Mouse (Mus musculus): Measurements from ENCODE around the gene Faap100. TPM values are rescaled to one million over a fixed set of nuclear protein-coding genes. Genes with fewer than 3 reads are reported as not detected.
A peak's percentile ranks its signal among the peaks of the same experiment; 100 is the strongest.

Faap100 gene
- total RNA-seq, 1 experiment: 27.2 TPM

GRCm38 (mm10) chr11:120380271-120380670 is 1.7 kb upstream of the Faap100 start:
- no peak overlapping the region for H3K4me3 ChIP-seq (ENCODE audit: insufficient read depth in 1 of 2, low read depth in 1 of 2, low read length in 2 of 2, poor library complexity in 1 of 2, severe bottlenecking in 1 of 2)
- H3K36me3 ChIP-seq (ENCODE audit: control insufficient read depth, insufficient read depth, low read length, poor library complexity, severe bottlenecking): peaks cover 44% of the 10 kb centered on the region
- H3K4me1 ChIP-seq (ENCODE audit: control insufficient read depth in 2 of 2, insufficient read depth in 2 of 2, low read length in 2 of 2, poor library complexity in 1 of 2): peaks cover 0 to 6% of the 10 kb centered on the region in 2 experiments; a peak in 1 of 4 replicates
- in situ Hi-C loops (cut with MboI; ENCODE audit: low sequenced_read_pairs in 2 of 2, unreplicated experiment in 2 of 2): no loop called here
- DNase-seq (ENCODE audit: low read depth, low spot score): no peak
- H3K9ac ChIP-seq (ENCODE audit: insufficient read depth, low read depth, low read length, poor library complexity, severe bottlenecking): no peak overlapping the region
- TF ChIP-seq ZC3H11A (IDR thresholded peaks at IDR 0.05; ENCODE audit: borderline replicate concordance, low read depth, low read length) (no peak), HCFC1 (IDR thresholded peaks at IDR 0.05; ENCODE audit: borderline replicate concordance, insufficient read depth, low read length) (no peak), MAFK (IDR thresholded peaks at IDR 0.05; ENCODE audit: insufficient read depth, low read depth, low read length) (no peak), ZNF384 (IDR thresholded peaks at IDR 0.05; ENCODE audit: low read depth, low read length) (no peak), CHD2 (IDR thresholded peaks at IDR 0.05; ENCODE audit: low read depth, low read length) (no peak)
- no peaks in the 10 kb centered on the region for H3K9me3 ChIP-seq (ENCODE audit: control insufficient read depth, insufficient read depth, low read depth, low read length)
- no peak overlapping the region for H3K27ac ChIP-seq (ENCODE audit: insufficient read depth, low read depth, low read length, poor library complexity, severe bottlenecking)

GRCm38 (mm10) chr11:120378031-120378610 is 443 bp downstream of the Faap100 start:
- H3K27ac ChIP-seq (ENCODE audit: insufficient read depth, low read depth, low read length, poor library complexity, severe bottlenecking): no peak overlapping the region

GRCm38 (mm10) chr11:120377337-120377736 is 1.2 kb downstream of the Faap100 start:
- in situ Hi-C loops (cut with MboI; ENCODE audit: low sequenced_read_pairs in 2 of 2, unreplicated experiment in 2 of 2): no loop called here
- Histone ChIP-seq H3K9me3 (ENCODE audit: control insufficient read depth, insufficient read depth, low read depth, low read length) (no peaks in the 10 kb centered on the region), H3K27ac (ENCODE audit: insufficient read depth, low read depth, low read length, poor library complexity, severe bottlenecking) (no peak overlapping the region), H3K36me3 (ENCODE audit: control insufficient read depth, insufficient read depth, low read length, poor library complexity, severe bottlenecking) (peaks cover 35% of the 10 kb centered on the region), H3K9ac (ENCODE audit: insufficient read depth, low read depth, low read length, poor library complexity, severe bottlenecking) (no peak overlapping the region), H3K4me3 (ENCODE audit: insufficient read depth in 1 of 2, low read depth in 1 of 2, low read length in 2 of 2, poor library complexity in 1 of 2, severe bottlenecking in 1 of 2) (peak overlapping the region in 1 of 2 experiments; percentile 94; a peak in 1 of 4 replicates), H3K4me1 (ENCODE audit: control insufficient read depth in 2 of 2, insufficient read depth in 2 of 2, low read length in 2 of 2, poor library complexity in 1 of 2) (peaks cover 0 to 8% of the 10 kb centered on the region in 2 experiments; a peak in 1 of 4 replicates)
- DNase-seq (ENCODE audit: low read depth, low spot score): no peak
- TF ChIP-seq MAFK (IDR thresholded peaks at IDR 0.05; ENCODE audit: insufficient read depth, low read depth, low read length) (no peak), ZC3H11A (IDR thresholded peaks at IDR 0.05; ENCODE audit: borderline replicate concordance, low read depth, low read length) (no peak), ZNF384 (IDR thresholded peaks at IDR 0.05; ENCODE audit: low read depth, low read length) (no peak), HCFC1 (IDR thresholded peaks at IDR 0.05; ENCODE audit: borderline replicate concordance, insufficient read depth, low read length) (no peak), CHD2 (IDR thresholded peaks at IDR 0.05; ENCODE audit: low read depth, low read length) (no peak)

More at GRCm38 (mm10) chr11:120378031-120378610, 443 bp downstream of the Faap100 start:
- peaks cover 38% of the 10 kb centered on the region for H3K36me3 ChIP-seq (ENCODE audit: control insufficient read depth, insufficient read depth, low read length, poor library complexity, severe bottlenecking)
- peak overlapping the region; percentile 77 for H3K9ac ChIP-seq (ENCODE audit: insufficient read depth, low read depth, low read length, poor library complexity, severe bottlenecking)
- TF ChIP-seq HCFC1 (IDR thresholded peaks at IDR 0.05; ENCODE audit: borderline replicate concordance, insufficient read depth, low read length) (no peak), ZNF384 (IDR thresholded peaks at IDR 0.05; ENCODE audit: low read depth, low read length) (no peak), CHD2 (IDR thresholded peaks at IDR 0.05; ENCODE audit: low read depth, low read length) (no peak), MAFK (IDR thresholded peaks at IDR 0.05; ENCODE audit: insufficient read depth, low read depth, low read length) (no peak), ZC3H11A (IDR thresholded peaks at IDR 0.05; ENCODE audit: borderline replicate concordance, low read depth, low read length) (no peak)
- peak overlapping the region; percentile 82 to 94 for H3K4me3 ChIP-seq (ENCODE audit: insufficient read depth in 1 of 2, low read depth in 1 of 2, low read length in 2 of 2, poor library complexity in 1 of 2, severe bottlenecking in 1 of 2)
- in situ Hi-C loops (cut with MboI; ENCODE audit: low sequenced_read_pairs in 2 of 2, unreplicated experiment in 2 of 2): no loop called here
- DNase-seq (ENCODE audit: low read depth, low spot score): no peak
- H3K9me3 ChIP-seq (ENCODE audit: control insufficient read depth, insufficient read depth, low read depth, low read length): no peaks in the 10 kb centered on the region
- peaks cover 0 to 8% of the 10 kb centered on the region in 2 experiments; a peak in 1 of 4 replicates for H3K4me1 ChIP-seq (ENCODE audit: control insufficient read depth in 2 of 2, insufficient read depth in 2 of 2, low read length in 2 of 2, poor library complexity in 1 of 2)

- H3K36me3 ChIP-seq (ENCODE audit: control insufficient read depth, insufficient read depth, low read length, poor library complexity, severe bottlenecking): peaks cover 28% of the 10 kb centered on the region; the same call in 1 of the 2 replicates
- DNase-seq (ENCODE audit: low read depth, low spot score): no peak
- peaks cover 0 to 8% of the 10 kb centered on the region in 2 experiments; a peak in 1 of 4 replicates for H3K4me1 ChIP-seq (ENCODE audit: control insufficient read depth in 2 of 2, insufficient read depth in 2 of 2, low read length in 2 of 2, poor library complexity in 1 of 2)
- H3K9me3 ChIP-seq (ENCODE audit: control insufficient read depth, insufficient read depth, low read depth, low read length): no peaks in the 10 kb centered on the region
- H3K4me3 ChIP-seq (ENCODE audit: insufficient read depth in 1 of 2, low read depth in 1 of 2, low read length in 2 of 2, poor library complexity in 1 of 2, severe bottlenecking in 1 of 2): no peak overlapping the region
- in situ Hi-C loops (cut with MboI; ENCODE audit: low sequenced_read_pairs in 2 of 2, unreplicated experiment in 2 of 2): no loop called here
- H3K27ac ChIP-seq (ENCODE audit: insufficient read depth, low read depth, low read length, poor library complexity, severe bottlenecking): no peak overlapping the region
- no peak overlapping the region for H3K9ac ChIP-seq (ENCODE audit: insufficient read depth, low read depth, low read length, poor library complexity, severe bottlenecking)
- TF ChIP-seq CHD2 (IDR thresholded peaks at IDR 0.05; ENCODE audit: low read depth, low read length) (no peak), HCFC1 (IDR thresholded peaks at IDR 0.05; ENCODE audit: borderline replicate concordance, insufficient read depth, low read length) (no peak), ZNF384 (IDR thresholded peaks at IDR 0.05; ENCODE audit: low read depth, low read length) (no peak), MAFK (IDR thresholded peaks at IDR 0.05; ENCODE audit: insufficient read depth, low read depth, low read length) (no peak), ZC3H11A (IDR thresholded peaks at IDR 0.05; ENCODE audit: borderline replicate concordance, low read depth, low read length) (no peak)
Measured at GRCm38 (mm10) chr11:120376302-120377160, 2.0 kb downstream of the Faap100 start.
